Mouse (Mus musculus): ENCODE measurements around the gene Rars2.
A peak's percentile ranks its signal among the peaks of the same experiment; 100 is the strongest.
"Not testable (repeated sequence)": the region's sequence is repeated elsewhere in the genome, so short reads cannot be mapped to it uniquely, and the experiment has no call there.

Rars2 gene

GRCm38 (mm10) chr4:34614630-34615094 is at the start of gene Rars2, which contains the start of gene Orc3:
Gene Rars2, plus strand, starts transcription at chr4:34614957.
Gene Orc3, minus strand, starts transcription at chr4:34614944.
- peak; percentile 92 to 93 for DNase-seq

GRCm38 (mm10) chr4:34566226-34566625 is 48.5 kb upstream of the Rars2 start:
- no peak for DNase-seq

GRCm38 (mm10) chr4:34572876-34573275 is 41.9 kb upstream of the Rars2 start:
- DNase-seq, result no peak

- no peak for DNase-seq
These were observed 37.7 kb upstream of the Rars2 start for GRCm38 (mm10) chr4:34577028-34577427.

GRCm38 (mm10) chr4:34579215-34579614 is 35.5 kb upstream of the Rars2 start:
- no peak for DNase-seq

- not testable (repeated sequence) for DNase-seq
These were observed 33.3 kb upstream of the Rars2 start for GRCm38 (mm10) chr4:34581489-34581888.

- DNase-seq, result no peak
These were observed 32.8 kb upstream of the Rars2 start for GRCm38 (mm10) chr4:34581990-34582389.

GRCm38 (mm10) chr4:34582476-34582875 is 32.3 kb upstream of the Rars2 start:
- DNase-seq, result peak in 1 of 2 experiments; percentile 3

GRCm38 (mm10) chr4:34583427-34583826 is 31.3 kb upstream of the Rars2 start:
- DNase-seq, result no peak

GRCm38 (mm10) chr4:34584871-34585607 is 29.7 kb upstream of the Rars2 start:
- no peak for DNase-seq

- DNase-seq, result no peak
These were observed 11.6 kb upstream of the Rars2 start for GRCm38 (mm10) chr4:34603123-34603522.

GRCm38 (mm10) chr4:34606658-34607057 is 8.1 kb upstream of the Rars2 start:
- no peak for DNase-seq

GRCm38 (mm10) chr4:34613571-34614145 is 1.1 kb upstream of the Rars2 start:
- peak in 1 of 2 experiments; percentile 5 for DNase-seq

- peak in 1 of 2 experiments; percentile 7 for DNase-seq
These were observed 546 bp downstream of the Rars2 start for GRCm38 (mm10) chr4:34615303-34615702.

- DNase-seq, result no peak
These were observed 1.4 kb downstream of the Rars2 start for GRCm38 (mm10) chr4:34616146-34616545.

- DNase-seq, result no peak
These were observed 10.8 kb downstream of the Rars2 start for GRCm38 (mm10) chr4:34625556-34625955.

GRCm38 (mm10) chr4:34626401-34626800 is 11.6 kb downstream of the Rars2 start:
- DNase-seq, result no peak

- no peak for DNase-seq
These were observed 15.2 kb downstream of the Rars2 start for GRCm38 (mm10) chr4:34629956-34630355.

GRCm38 (mm10) chr4:34634129-34634528 is 19.4 kb downstream of the Rars2 start:
- no peak for DNase-seq

GRCm38 (mm10) chr4:34636036-34636435 is 21.3 kb downstream of the Rars2 start:
- no peak for DNase-seq

- DNase-seq, result no peak
These were observed 22.6 kb downstream of the Rars2 start for GRCm38 (mm10) chr4:34637386-34637785.

GRCm38 (mm10) chr4:34637851-34638250 is 23.1 kb downstream of the Rars2 start:
- no peak for DNase-seq

- DNase-seq, result no peak
These were observed 25.1 kb downstream of the Rars2 start for GRCm38 (mm10) chr4:34639745-34640364.

- no peak for DNase-seq
These were observed 26.0 kb downstream of the Rars2 start for GRCm38 (mm10) chr4:34640731-34641130.
